8 mouse cellular contexts compared by ENCODE assay signal in genomic region chr14:33319541-33320521, GRCm38 (mm10).
A peak's percentile ranks its signal among the peaks of the same experiment; 100 is the strongest.
DNase-seq lines count a peak whose midpoint lies in the region; ATAC-seq lines count a peak whose summit lies in the region.

No protein-coding gene starts in this region.

- no peaks in the 10 kb centered on the region for H3K36me3 ChIP-seq in intestine, embryonic 14.5 days (ENCODE audit: control insufficient read depth, insufficient read depth, low read length)
- no peaks in the 10 kb centered on the region for H3K36me3 ChIP-seq in midbrain, embryonic 10.5 days

- H3K4me1 ChIP-seq in intestine, embryonic 14.5 days (replicated peaks; ENCODE audit: control insufficient read depth, insufficient read depth, low read length), result peaks cover 15% of the 10 kb centered on the region
- peaks cover 33% of the 10 kb centered on the region for H3K4me1 ChIP-seq in midbrain, embryonic 10.5 days

- intact Hi-C loops in left cerebral cortex, postnatal 4 days (cut with DNase I), result no loop called here

- H3K4me3 ChIP-seq in intestine, embryonic 14.5 days (ENCODE audit: low read depth, low read length), result peak overlapping the region; percentile 50
- H3K4me3 ChIP-seq in midbrain, embryonic 10.5 days, result peak overlapping the region; percentile 79

- no peaks in the 10 kb centered on the region for H3K9me3 ChIP-seq in intestine, embryonic 14.5 days (ENCODE audit: control insufficient read depth, low read length)
- no peaks in the 10 kb centered on the region for H3K9me3 ChIP-seq in midbrain, embryonic 10.5 days (replicated peaks)

- H3K9ac ChIP-seq in intestine, embryonic 14.5 days (ENCODE audit: low read length), result peak overlapping the region; percentile 37

- no peak overlapping the region for H3K27ac ChIP-seq in intestine, embryonic 14.5 days (ENCODE audit: low read depth)
- peak overlapping the region; percentile 46; the same call in 1 of the 2 replicates for H3K27ac ChIP-seq in midbrain, embryonic 10.5 days (replicated peaks)

- peak; percentile 63 for ATAC-seq in intestine, embryonic 14.5 days (replicated peaks; ENCODE audit: low FRiP score, low TSS enrichment, low read depth)

- under 1% methylated on average over 90 of the region's 106 CpGs for WGBS in intestine, embryonic 14.5 days
- under 1% methylated on average over 105 of the region's 106 CpGs for WGBS in midbrain, embryonic 10.5 days

- H3K27me3 ChIP-seq in intestine, embryonic 14.5 days (replicated peaks; ENCODE audit: control insufficient read depth, insufficient read depth, low read length), result 0 out of 2 replicates have a peak, but pooled peaks cover 4% of the 10 kb centered on the region
- H3K27me3 ChIP-seq in midbrain, embryonic 10.5 days (ENCODE audit: low read depth, poor library complexity, severe bottlenecking), result peaks cover 75% of the 10 kb centered on the region

- H3K4me2 ChIP-seq in intestine, embryonic 14.5 days (ENCODE audit: low read length), result peak overlapping the region; percentile 99

- DNase-seq in adrenal gland, adult (ENCODE audit: inconsistent age in 2 of 2, low spot score in 1 of 2), result peak; percentile 77 to 92
- peak; percentile 80 for DNase-seq in embryo, embryonic 10 days (ENCODE audit: low spot score)
- peak; percentile 77 to 88 for DNase-seq in gastrocnemius, postnatal 4 days (ENCODE audit: low spot score in 2 of 2)
- peak; percentile 92 for DNase-seq in intestine, embryonic 14.5 days (ENCODE audit: low spot score)
- peak; percentile 82 for DNase-seq in left cerebral cortex, postnatal 4 days
- DNase-seq in midbrain, embryonic 10.5 days (ENCODE audit: low spot score), result peak; percentile 87
- peak; percentile 32 for DNase-seq in skeletal muscle tissue, adult 2 months (ENCODE audit: low read depth, low spot score)
- peak; percentile 72 for DNase-seq in yolk sac, embryonic 10.5 days (ENCODE audit: low spot score)

Comparison
In these comparisons a context has a peak if more than half of its experiments do, and no peak if none do; other contexts are left out.
1. DNase-seq: peak in every context shown above with its lines; median percentile 92 in intestine, embryonic 14.5 days; 87 in midbrain, embryonic 10.5 days; 84 in adrenal gland, adult; 82 in gastrocnemius, postnatal 4 days; 82 in left cerebral cortex, postnatal 4 days; 80 in embryo, embryonic 10 days; 72 in yolk sac, embryonic 10.5 days; 32 in skeletal muscle tissue, adult 2 months.